Mouse (Mus musculus): ENCODE results near the gene Prkci. TPM values are rescaled to one million over a fixed set of nuclear protein-coding genes. Genes with fewer than 3 reads are reported as not detected.

Prkci gene
- polyA plus RNA-seq, 1 experiment: 36.5 TPM

DNA sequence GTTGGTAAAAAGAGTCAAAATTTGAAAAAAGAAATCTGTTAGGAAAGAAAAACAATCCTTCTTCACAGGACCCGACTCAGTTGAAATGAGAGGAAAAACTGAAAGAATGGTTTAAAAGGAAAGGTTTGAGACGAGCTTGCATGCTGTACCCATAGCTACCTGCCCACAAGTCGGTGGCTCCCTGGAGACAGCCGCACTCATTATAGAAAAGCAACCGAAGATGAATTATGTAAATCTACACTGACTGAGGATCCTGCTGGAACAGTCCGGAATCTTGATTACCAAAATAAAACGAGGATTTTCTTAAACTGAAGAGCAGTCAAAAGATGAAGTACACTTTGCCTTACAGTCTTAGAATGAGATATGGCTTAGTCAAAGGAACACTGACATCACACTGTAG lies 72.9 kb downstream of the Prkci start:
- DNase-seq: no peak
- 76% methylated on average over 7 of the region's 7 CpGs for WGBS
- H3K4me3 ChIP-seq (replicated peaks; ENCODE audit: insufficient read depth, low read depth, low read length): no peak overlapping the region
- no peaks in the 10 kb centered on the region for H3K27me3 ChIP-seq (ENCODE audit: control insufficient read depth, insufficient read depth, low read length)
- H3K27ac ChIP-seq (ENCODE audit: insufficient read depth, low read length): no peak overlapping the region
- TF ChIP-seq POLR2A (IDR thresholded peaks at IDR 0.05; ENCODE audit: borderline replicate concordance, insufficient read depth, low read length): no peak
- no peak for TF ChIP-seq CTCF (IDR thresholded peaks at IDR 0.05; ENCODE audit: borderline replicate concordance, insufficient read depth, low read depth, low read length)
- no peaks in the 10 kb centered on the region for H3K4me1 ChIP-seq (ENCODE audit: control insufficient read depth, insufficient read depth, low read length)

GRCm38 (mm10) chr3:31071804-31072203 lies 76.3 kb downstream of the Prkci start:
- no peak overlapping the region for H3K4me3 ChIP-seq (replicated peaks; ENCODE audit: insufficient read depth, low read depth, low read length)
- H3K4me1 ChIP-seq (ENCODE audit: control insufficient read depth, insufficient read depth, low read length): no peaks in the 10 kb centered on the region
- no peak overlapping the region for H3K27ac ChIP-seq (ENCODE audit: insufficient read depth, low read length)
- DNase-seq: no peak
- TF ChIP-seq CTCF (IDR thresholded peaks at IDR 0.05; ENCODE audit: borderline replicate concordance, insufficient read depth, low read depth, low read length): no peak
- no peaks in the 10 kb centered on the region for H3K27me3 ChIP-seq (ENCODE audit: control insufficient read depth, insufficient read depth, low read length)
- 94% methylated on average over 14 of the region's 14 CpGs for WGBS

GRCm38 (mm10) chr3:31075808-31076207 lies 80.3 kb downstream of the Prkci start:
- 80% methylated on average over 11 of the region's 11 CpGs for WGBS
- H3K4me3 ChIP-seq (replicated peaks; ENCODE audit: insufficient read depth, low read depth, low read length): no peak overlapping the region
- no peaks in the 10 kb centered on the region for H3K4me1 ChIP-seq (ENCODE audit: control insufficient read depth, insufficient read depth, low read length)
- no peak overlapping the region for H3K27ac ChIP-seq (ENCODE audit: insufficient read depth, low read length)
- no peak for DNase-seq
- no peaks in the 10 kb centered on the region for H3K27me3 ChIP-seq (ENCODE audit: control insufficient read depth, insufficient read depth, low read length)
- TF ChIP-seq CTCF (IDR thresholded peaks at IDR 0.05; ENCODE audit: borderline replicate concordance, insufficient read depth, low read depth, low read length): no peak
- TF ChIP-seq POLR2A (IDR thresholded peaks at IDR 0.05; ENCODE audit: borderline replicate concordance, insufficient read depth, low read length): no peak

DNA sequence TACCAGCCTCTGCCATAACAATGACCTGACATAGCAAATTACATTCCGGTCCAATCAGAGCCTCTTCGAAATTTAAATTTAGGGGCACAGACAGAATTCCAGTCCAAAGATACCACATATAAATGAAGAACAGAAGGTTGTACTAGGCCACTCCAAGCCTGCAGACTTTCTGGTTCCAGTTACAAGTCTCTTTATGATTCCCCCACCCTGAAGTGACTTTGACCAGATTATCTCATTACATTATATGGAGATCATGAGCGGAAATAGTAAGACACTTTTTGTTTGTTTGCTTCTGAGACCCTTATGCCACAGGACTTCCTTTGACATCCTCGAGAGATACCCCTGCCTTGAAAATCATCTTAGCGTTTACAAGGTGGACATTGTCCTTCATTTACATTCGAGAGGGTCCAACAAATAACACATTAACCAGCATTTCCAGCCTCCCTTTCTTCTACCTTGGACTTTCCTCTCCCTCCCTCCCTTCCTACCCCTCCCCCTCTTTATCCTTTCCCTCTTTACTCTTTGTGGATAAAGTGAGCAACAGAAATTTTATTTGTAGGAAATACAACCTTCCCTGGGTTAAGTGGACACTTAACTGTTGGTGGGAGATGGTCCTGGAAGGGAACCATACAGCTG lies 81.6 kb downstream of the Prkci start:
- Histone ChIP-seq H3K4me3 (replicated peaks; ENCODE audit: insufficient read depth, low read depth, low read length) (no peak overlapping the region), H3K27me3 (ENCODE audit: control insufficient read depth, insufficient read depth, low read length) (no peaks in the 10 kb centered on the region), H3K27ac (ENCODE audit: insufficient read depth, low read length) (no peak overlapping the region), H3K4me1 (ENCODE audit: control insufficient read depth, insufficient read depth, low read length) (no peaks in the 10 kb centered on the region)
- no peak for DNase-seq
- TF ChIP-seq CTCF (IDR thresholded peaks at IDR 0.05; ENCODE audit: borderline replicate concordance, insufficient read depth, low read depth, low read length) (no peak), POLR2A (IDR thresholded peaks at IDR 0.05; ENCODE audit: borderline replicate concordance, insufficient read depth, low read length) (no peak)
- WGBS: 92% methylated on average over 6 of the region's 6 CpGs

GRCm38 (mm10) chr3:31079450-31079849 lies 83.9 kb downstream of the Prkci start:
- H3K27me3 ChIP-seq (ENCODE audit: control insufficient read depth, insufficient read depth, low read length): no peaks in the 10 kb centered on the region
- H3K27ac ChIP-seq (ENCODE audit: insufficient read depth, low read length): no peak overlapping the region
- no peak overlapping the region for H3K4me3 ChIP-seq (replicated peaks; ENCODE audit: insufficient read depth, low read depth, low read length)
- DNase-seq: no peak
- H3K4me1 ChIP-seq (ENCODE audit: control insufficient read depth, insufficient read depth, low read length): no peaks in the 10 kb centered on the region
- TF ChIP-seq CTCF (IDR thresholded peaks at IDR 0.05; ENCODE audit: borderline replicate concordance, insufficient read depth, low read depth, low read length) (no peak), POLR2A (IDR thresholded peaks at IDR 0.05; ENCODE audit: borderline replicate concordance, insufficient read depth, low read length) (no peak)
- 27% methylated on average over 10 of the region's 10 CpGs for WGBS

GRCm38 (mm10) chr3:31080791-31081502 lies 85.4 kb downstream of the Prkci start:
- no peaks in the 10 kb centered on the region for H3K27me3 ChIP-seq (ENCODE audit: control insufficient read depth, insufficient read depth, low read length)
- H3K4me1 ChIP-seq (ENCODE audit: control insufficient read depth, insufficient read depth, low read length): no peaks in the 10 kb centered on the region
- H3K4me3 ChIP-seq (replicated peaks; ENCODE audit: insufficient read depth, low read depth, low read length): no peak overlapping the region
- 69% methylated on average over 10 of the region's 10 CpGs for WGBS
- DNase-seq: peak in 1 of 2 experiments; percentile 25
- no peak for TF ChIP-seq CTCF (IDR thresholded peaks at IDR 0.05; ENCODE audit: borderline replicate concordance, insufficient read depth, low read depth, low read length)
- TF ChIP-seq POLR2A (IDR thresholded peaks at IDR 0.05; ENCODE audit: borderline replicate concordance, insufficient read depth, low read length): no peak
- H3K27ac ChIP-seq (ENCODE audit: insufficient read depth, low read length): no peak overlapping the region

DNA sequence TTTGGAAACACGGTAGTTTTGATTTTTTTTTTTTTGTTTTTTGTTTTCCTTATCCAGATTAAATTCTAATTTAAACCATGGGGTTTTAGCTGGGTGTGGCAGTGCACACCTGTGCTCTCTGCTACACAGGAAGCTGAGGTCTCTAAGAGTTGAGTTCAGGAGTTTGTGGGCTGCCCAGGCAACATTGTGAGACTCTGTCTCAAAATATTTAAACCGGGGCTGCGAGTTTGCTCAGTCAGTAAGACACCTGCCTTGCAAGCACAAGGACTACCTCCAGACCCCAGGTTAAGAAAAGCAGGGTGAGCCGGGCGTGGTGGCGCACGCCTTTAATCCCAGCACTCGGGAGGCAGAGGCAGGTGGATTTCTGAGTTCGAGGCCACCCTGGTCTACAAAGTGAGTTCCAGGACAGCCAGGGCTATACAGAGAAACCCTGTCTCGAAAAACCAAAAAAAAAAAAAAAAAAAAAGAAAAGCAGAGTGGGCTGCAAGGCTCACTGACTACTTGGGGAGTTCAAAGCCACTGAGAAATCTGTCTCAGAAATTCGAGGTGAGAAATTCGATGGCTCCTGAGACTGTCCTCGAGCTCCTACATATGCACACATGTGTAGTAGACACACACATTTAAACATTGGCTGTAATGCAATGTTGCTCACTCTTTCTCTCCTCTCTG lies 87.4 kb downstream of the Prkci start:
- no peaks in the 10 kb centered on the region for H3K27me3 ChIP-seq (ENCODE audit: control insufficient read depth, insufficient read depth, low read length)
- WGBS: 73% methylated on average over 12 of the region's 13 CpGs

More for the DNA sequence above, 87.4 kb downstream of the Prkci start:
- H3K4me1 ChIP-seq (ENCODE audit: control insufficient read depth, insufficient read depth, low read length): no peaks in the 10 kb centered on the region
- H3K27ac ChIP-seq (ENCODE audit: insufficient read depth, low read length): no peak overlapping the region
- no peak for TF ChIP-seq POLR2A (IDR thresholded peaks at IDR 0.05; ENCODE audit: borderline replicate concordance, insufficient read depth, low read length)
- TF ChIP-seq CTCF (IDR thresholded peaks at IDR 0.05; ENCODE audit: borderline replicate concordance, insufficient read depth, low read depth, low read length): no peak
- DNase-seq: no peak
- H3K4me3 ChIP-seq (replicated peaks; ENCODE audit: insufficient read depth, low read depth, low read length): no peak overlapping the region
